Mouse (Mus musculus): ENCODE results near the gene Crebzf. TPM values are rescaled to one million over a fixed set of nuclear protein-coding genes. Genes with fewer than 3 reads are reported as not detected.

The Crebzf gene
- polyA plus RNA-seq (2015; fragmentation: Nextera tagmentation; extraction: Ambion mirVana), result 29.2 and 29.9 TPM in 2 replicates

GRCm38 (mm10) chr7:90442518-90443080 is at the start of gene Crebzf:
Gene Crebzf, plus strand, starts transcription at chr7:90442729.
- Histone ChIP-seq H3K4me3 (peak within 1 kb of the TSS; percentile 89), H3K27ac (peak within 1 kb of the TSS; percentile 96), H3K4me2 (peak within 1 kb of the TSS; percentile 68), H3K27me3 (replicated peaks) (no peaks in the 10 kb centered on the region), H3K4me1 (peaks cover 11% of the 10 kb centered on the region), H3K9ac (peak within 1 kb of the TSS; percentile 92), H3K36me3 (replicated peaks) (no peaks in the 10 kb centered on the region), H3K9me3 (no peaks in the 10 kb centered on the region)
- peak; percentile 98 for ATAC-seq (replicated peaks)
- WGBS, result under 1% methylated on average over 51 of the region's 54 CpGs

GRCm38 (mm10) chr7:90395073-90395472 is 47.5 kb upstream of the Crebzf start:
- no peak overlapping the region for H3K27ac ChIP-seq
- H3K9ac ChIP-seq, result no peak overlapping the region
- no peaks in the 10 kb centered on the region for H3K36me3 ChIP-seq (replicated peaks)
- H3K27me3 ChIP-seq (replicated peaks), result no peaks in the 10 kb centered on the region
- 54% methylated on average over 4 of the region's 4 CpGs for WGBS
- no peak overlapping the region for H3K4me2 ChIP-seq
- no peaks in the 10 kb centered on the region for H3K9me3 ChIP-seq
- H3K4me1 ChIP-seq, result no peaks in the 10 kb centered on the region
- ATAC-seq (replicated peaks), result no peak
- no peak overlapping the region for H3K4me3 ChIP-seq

- 58% methylated on average over 5 of the region's 5 CpGs for WGBS
- Histone ChIP-seq H3K36me3 (replicated peaks) (no peaks in the 10 kb centered on the region), H3K27ac (no peak overlapping the region), H3K4me3 (no peak overlapping the region), H3K4me2 (no peak overlapping the region), H3K4me1 (no peaks in the 10 kb centered on the region), H3K9ac (no peak overlapping the region), H3K27me3 (replicated peaks) (no peaks in the 10 kb centered on the region), H3K9me3 (no peaks in the 10 kb centered on the region)
- no peak for ATAC-seq (replicated peaks)
Observed at GRCm38 (mm10) chr7:90395928-90396327, 46.6 kb upstream of the Crebzf start.

- no peak overlapping the region for H3K27ac ChIP-seq
- no peaks in the 10 kb centered on the region for H3K36me3 ChIP-seq (replicated peaks)
- WGBS, result 50% methylated on average over 3 of the region's 3 CpGs
- ATAC-seq (replicated peaks), result no peak
- H3K27me3 ChIP-seq (replicated peaks), result no peaks in the 10 kb centered on the region
- H3K9ac ChIP-seq, result no peak overlapping the region
- no peak overlapping the region for H3K4me2 ChIP-seq
- no peak overlapping the region for H3K4me3 ChIP-seq
- no peaks in the 10 kb centered on the region for H3K4me1 ChIP-seq
- no peaks in the 10 kb centered on the region for H3K9me3 ChIP-seq
Observed at GRCm38 (mm10) chr7:90409934-90410333, 32.6 kb upstream of the Crebzf start.

GRCm38 (mm10) chr7:90426020-90427001 is 16.2 kb upstream of the Crebzf start, which contains the start of gene Ccdc89:
Gene Ccdc89, plus strand, starts transcription at chr7:90426577.
- no peaks in the 10 kb centered on the region for H3K27me3 ChIP-seq (replicated peaks)
- WGBS, result 24% methylated on average over 29 of the region's 29 CpGs
- ATAC-seq (replicated peaks), result peak; percentile 100
- H3K9me3 ChIP-seq, result no peaks in the 10 kb centered on the region
- H3K9ac ChIP-seq, result peak within 1 kb of the TSS; percentile 46
- peaks cover 13% of the 10 kb centered on the region for H3K4me1 ChIP-seq
- H3K4me3 ChIP-seq, result peak within 1 kb of the TSS; percentile 46
- H3K27ac ChIP-seq, result peak within 1 kb of the TSS; percentile 67
- peak within 1 kb of the TSS; percentile 81 for H3K4me2 ChIP-seq
- H3K36me3 ChIP-seq (replicated peaks), result no peaks in the 10 kb centered on the region

- no peaks in the 10 kb centered on the region for H3K9me3 ChIP-seq
- H3K27me3 ChIP-seq (replicated peaks), result no peaks in the 10 kb centered on the region
- peak overlapping the region; percentile 67; the same call in 1 of the 2 replicates for H3K27ac ChIP-seq
- ATAC-seq (replicated peaks), result peak; percentile 8
- H3K4me3 ChIP-seq, result peak overlapping the region; percentile 46
- H3K36me3 ChIP-seq (replicated peaks), result no peaks in the 10 kb centered on the region
- H3K4me1 ChIP-seq, result peaks cover 13% of the 10 kb centered on the region
- peak overlapping the region; percentile 81 for H3K4me2 ChIP-seq
- H3K9ac ChIP-seq, result peak overlapping the region; percentile 46; the same call in 1 of the 2 replicates
- WGBS, result 75% methylated on average over 9 of the region's 9 CpGs
Observed at GRCm38 (mm10) chr7:90427006-90427405, 15.5 kb upstream of the Crebzf start.

- no peak overlapping the region for H3K4me3 ChIP-seq
- no peak overlapping the region for H3K4me2 ChIP-seq
- no peaks in the 10 kb centered on the region for H3K9me3 ChIP-seq
- no peak overlapping the region for H3K9ac ChIP-seq
- no peaks in the 10 kb centered on the region for H3K27me3 ChIP-seq (replicated peaks)
- H3K4me1 ChIP-seq, result peaks cover 2% of the 10 kb centered on the region
- no peaks in the 10 kb centered on the region for H3K36me3 ChIP-seq (replicated peaks)
- no peak overlapping the region for H3K27ac ChIP-seq
- no peak for ATAC-seq (replicated peaks)
Observed at GRCm38 (mm10) chr7:90432221-90432620, 10.3 kb upstream of the Crebzf start.

GRCm38 (mm10) chr7:90440044-90440443 is 2.5 kb upstream of the Crebzf start:
- H3K9me3 ChIP-seq, result no peaks in the 10 kb centered on the region
- H3K4me1 ChIP-seq, result peaks cover 5% of the 10 kb centered on the region
- WGBS, result 94% methylated on average over 4 of the region's 4 CpGs
- no peak overlapping the region for H3K4me3 ChIP-seq
- H3K9ac ChIP-seq, result no peak overlapping the region
- no peaks in the 10 kb centered on the region for H3K36me3 ChIP-seq (replicated peaks)
- no peak overlapping the region for H3K4me2 ChIP-seq
- no peak overlapping the region for H3K27ac ChIP-seq
- ATAC-seq (replicated peaks), result no peak
- H3K27me3 ChIP-seq (replicated peaks), result no peaks in the 10 kb centered on the region

GRCm38 (mm10) chr7:90442070-90442469 is 459 bp upstream of the Crebzf start:
- no peaks in the 10 kb centered on the region for H3K27me3 ChIP-seq (replicated peaks)
- H3K4me1 ChIP-seq, result peaks cover 11% of the 10 kb centered on the region
- peak overlapping the region; percentile 92 for H3K9ac ChIP-seq
- H3K27ac ChIP-seq, result peak overlapping the region; percentile 96
- H3K4me3 ChIP-seq, result peak overlapping the region; percentile 89
- H3K9me3 ChIP-seq, result no peaks in the 10 kb centered on the region
- H3K36me3 ChIP-seq (replicated peaks), result no peaks in the 10 kb centered on the region
- H3K4me2 ChIP-seq, result peak overlapping the region; percentile 58
- 9% methylated on average over 4 of the region's 4 CpGs for WGBS
- peak; percentile 19 for ATAC-seq (replicated peaks)

GRCm38 (mm10) chr7:90443101-90444091 is 867 bp downstream of the Crebzf start:
- ATAC-seq (replicated peaks), result peak; percentile 78; the same call in 1 of the 2 replicates
- Histone ChIP-seq H3K4me1 (peaks cover 11% of the 10 kb centered on the region), H3K9me3 (no peaks in the 10 kb centered on the region), H3K27ac (peak overlapping the region; percentile 96), H3K9ac (peak overlapping the region; percentile 92), H3K27me3 (replicated peaks) (no peaks in the 10 kb centered on the region), H3K4me2 (peak overlapping the region; percentile 68), H3K36me3 (replicated peaks) (no peaks in the 10 kb centered on the region), H3K4me3 (peak overlapping the region; percentile 89)
- under 1% methylated on average over 110 of the region's 123 CpGs for WGBS

GRCm38 (mm10) chr7:90444206-90444605 is 1.7 kb downstream of the Crebzf start:
- Histone ChIP-seq H3K27ac (peak overlapping the region; percentile 96; the same call in 1 of the 2 replicates), H3K4me2 (peak overlapping the region; percentile 68), H3K27me3 (replicated peaks) (no peaks in the 10 kb centered on the region), H3K9ac (peak overlapping the region; percentile 92), H3K36me3 (replicated peaks) (0 out of 2 replicates have a peak, but pooled peaks cover 2% of the 10 kb centered on the region), H3K9me3 (no peaks in the 10 kb centered on the region), H3K4me1 (peaks cover 13% of the 10 kb centered on the region), H3K4me3 (peak overlapping the region; percentile 89)
- ATAC-seq (replicated peaks), result no peak
- 0% methylated on average over 6 of the region's 6 CpGs for WGBS

All from midbrain, embryonic 15.5 days (tissue).